Mouse (Mus musculus): ENCODE measurements around the gene Dhx32.

DNA sequence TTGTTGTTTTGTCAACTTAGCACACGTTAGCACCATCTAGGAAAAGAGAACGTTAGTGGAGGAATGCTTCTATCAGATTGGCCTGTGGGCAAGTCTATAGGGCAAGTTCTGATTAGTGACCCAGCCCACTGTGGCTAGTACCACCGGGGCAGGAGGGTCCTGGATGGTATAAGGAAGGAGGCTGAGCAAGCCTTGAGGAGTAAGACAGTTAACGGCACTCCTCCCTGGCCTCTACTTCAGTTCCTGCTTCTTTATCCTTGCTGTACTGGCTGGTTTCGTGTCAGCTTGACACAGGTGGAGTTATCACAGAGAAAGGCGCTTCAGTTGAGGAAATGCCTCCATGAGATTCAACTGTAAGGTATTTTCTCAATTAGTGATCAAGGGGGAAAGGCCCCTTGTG is 5.0 kb upstream of the Dhx32 start:
- TF ChIP-seq CTCF (IDR thresholded peaks at IDR 0.05) = no peak
- TF ChIP-seq EP300 (IDR thresholded peaks at IDR 0.05) = no peak
